Mouse (Mus musculus): ENCODE measurements around the gene Washc4. TPM values are rescaled to one million over a fixed set of nuclear protein-coding genes. Genes with fewer than 3 reads are reported as not detected.

Gene Washc4
- total and polyA plus RNA-seq, 3 experiments = 16.3 to 31.8 (median 19.3) TPM

DNA sequence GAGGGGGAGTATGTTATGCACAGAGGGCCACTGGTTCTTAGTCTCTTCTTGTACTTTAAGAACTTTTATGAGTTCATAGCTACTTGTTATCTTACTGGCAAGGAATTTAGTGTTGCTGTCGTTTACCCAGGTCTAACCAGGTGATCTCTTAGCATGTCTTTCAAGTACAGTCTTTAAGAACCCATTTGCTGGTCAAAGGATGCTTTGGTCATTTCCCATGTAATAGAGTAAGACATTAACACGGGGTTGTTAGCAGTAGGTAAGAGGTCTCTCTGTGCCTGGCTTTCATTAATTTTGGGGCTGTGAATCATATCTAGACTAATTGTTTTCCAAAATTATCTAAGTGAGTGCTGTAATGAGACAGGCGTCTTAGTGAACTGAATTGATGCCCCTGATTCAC, 1.8 kb downstream of the Washc4 start:
- no peak overlapping the region for H3K27ac ChIP-seq (ENCODE audit: insufficient read depth, low read depth)
- peaks cover 0 to 27% of the 10 kb centered on the region in 2 experiments; a peak in 2 of 4 replicates for H3K4me1 ChIP-seq (ENCODE audit: control insufficient read depth in 1 of 2, insufficient read depth in 2 of 2)
- in situ Hi-C loops (cut with MboI; ENCODE audit: low pct_ligation_motif_present, low pct_unique_long_range_greater_than_20kb, low sequenced_read_pairs) (no loop called here), dilution Hi-C loops (cut with MboI; ENCODE audit: extremely low pct_ligation_motif_present, extremely low pct_unique_long_range_greater_than_20kb, low sequenced_read_pairs) (no loop called here)
- no peak for TF ChIP-seq ZC3H11A (IDR thresholded peaks at IDR 0.05; ENCODE audit: low read depth, low read length)
- no peak for TF ChIP-seq TCF12 (IDR thresholded peaks at IDR 0.05; ENCODE audit: low read depth, low read length)
- TF ChIP-seq CHD2 (IDR thresholded peaks at IDR 0.05; ENCODE audit: low read length) = no peak
- no peak for TF ChIP-seq MAX (IDR thresholded peaks at IDR 0.05; ENCODE audit: low read length)
- no peak for TF ChIP-seq ZMIZ1 (IDR thresholded peaks at IDR 0.05; ENCODE audit: low read depth, low read length)
- no peak for TF ChIP-seq NRF1 (IDR thresholded peaks at IDR 0.05; ENCODE audit: low read depth, low read length)
- no peak for TF ChIP-seq GABPA (IDR thresholded peaks at IDR 0.05; ENCODE audit: insufficient replicate concordance, low read depth, low read length)
- TF ChIP-seq MEF2A (IDR thresholded peaks at IDR 0.05; ENCODE audit: borderline replicate concordance, low read depth, low read length) = no peak
- no peak for TF ChIP-seq POLR2AphosphoS2 (IDR thresholded peaks at IDR 0.05; ENCODE audit: low read depth, low read length)
- TF ChIP-seq IRF4 (IDR thresholded peaks at IDR 0.05; ENCODE audit: low read depth, low read length) = no peak
- no peak for TF ChIP-seq CHD1 (IDR thresholded peaks at IDR 0.05; ENCODE audit: low read depth, low read length)
- TF ChIP-seq JUN (IDR thresholded peaks at IDR 0.05; ENCODE audit: insufficient read depth, low read depth, low read length) = no peak
- H3K79me2 ChIP-seq (replicated peaks; ENCODE audit: control insufficient read depth, extremely low read depth, insufficient read depth, poor library complexity, severe bottlenecking) = peaks cover 36% of the 10 kb centered on the region
- peak overlapping the region in 2 of 3 experiments; percentile 3 to 94 for H3K4me3 ChIP-seq (replicated peaks in 1 of 3; ENCODE audit: low read depth in 2 of 3, low read length in 2 of 3, poor library complexity in 1 of 3)
- no peak for DNase-seq (ENCODE audit: extremely low read depth)
- H3K9ac ChIP-seq (ENCODE audit: insufficient read depth, low read depth) = peak overlapping the region; percentile 26; the same call in 1 of the 2 replicates
- H3K36me3 ChIP-seq (replicated peaks in 1 of 2; ENCODE audit: control insufficient read depth in 1 of 2, insufficient read depth in 1 of 2, low read length in 1 of 2) = peaks cover 16 to 34% of the 10 kb centered on the region in 2 experiments
- H3K27me3 ChIP-seq (replicated peaks) = no peaks in the 10 kb centered on the region
- no peaks in the 10 kb centered on the region for H3K9me3 ChIP-seq (replicated peaks; ENCODE audit: low read length)
- H3K4me2 ChIP-seq (ENCODE audit: insufficient read depth, low read depth, poor library complexity, severe bottlenecking) = peak overlapping the region; percentile 61; the same call in 1 of the 2 replicates

DNA sequence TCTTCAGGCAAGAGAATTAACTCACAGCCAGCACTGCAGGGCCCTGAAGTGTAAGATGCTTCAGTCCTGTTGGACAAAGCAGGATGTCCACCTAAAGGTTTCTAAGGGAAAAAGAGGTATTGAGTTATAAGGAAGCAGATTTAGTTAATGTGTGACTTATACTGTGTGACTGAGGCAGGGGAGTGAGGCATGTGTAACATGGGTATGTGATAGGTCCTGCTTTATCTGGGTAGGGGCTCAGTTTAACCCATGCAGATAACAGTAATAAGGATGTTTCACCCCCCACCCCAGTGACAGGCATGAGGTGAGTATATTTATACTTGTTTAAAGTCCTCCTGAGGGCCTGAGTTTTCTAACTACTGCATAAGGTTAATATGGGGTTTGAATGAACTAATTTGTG, 19.5 kb downstream of the Washc4 start:
- Histone ChIP-seq H3K36me3 (replicated peaks in 1 of 2; ENCODE audit: control insufficient read depth in 1 of 2, insufficient read depth in 1 of 2, low read length in 1 of 2) (peaks cover 70 to 92% of the 10 kb centered on the region in 2 experiments), H3K27ac (ENCODE audit: insufficient read depth, low read depth) (no peak overlapping the region), H3K79me2 (replicated peaks; ENCODE audit: control insufficient read depth, extremely low read depth, insufficient read depth, poor library complexity, severe bottlenecking) (0 out of 2 replicates have a peak, but pooled peaks cover 2% of the 10 kb centered on the region), H3K4me2 (ENCODE audit: insufficient read depth, low read depth, poor library complexity, severe bottlenecking) (no peak overlapping the region), H3K27me3 (replicated peaks) (no peaks in the 10 kb centered on the region), H3K9me3 (replicated peaks; ENCODE audit: low read length) (no peaks in the 10 kb centered on the region), H3K9ac (ENCODE audit: insufficient read depth, low read depth) (no peak overlapping the region), H3K4me1 (ENCODE audit: control insufficient read depth in 1 of 2, insufficient read depth in 2 of 2) (no peaks in the 10 kb centered on the region), H3K4me3 (replicated peaks in 1 of 3; ENCODE audit: low read depth in 2 of 3, low read length in 2 of 3, poor library complexity in 1 of 3) (no peak overlapping the region)
- no peak for TF ChIP-seq ZC3H11A (IDR thresholded peaks at IDR 0.05; ENCODE audit: low read depth, low read length)
- no peak for TF ChIP-seq IRF4 (IDR thresholded peaks at IDR 0.05; ENCODE audit: low read depth, low read length)
- TF ChIP-seq ZMIZ1 (IDR thresholded peaks at IDR 0.05; ENCODE audit: low read depth, low read length) = no peak
- dilution Hi-C loops (cut with MboI; ENCODE audit: extremely low pct_ligation_motif_present, extremely low pct_unique_long_range_greater_than_20kb, low sequenced_read_pairs) (no loop called here), in situ Hi-C loops (cut with MboI; ENCODE audit: low pct_ligation_motif_present, low pct_unique_long_range_greater_than_20kb, low sequenced_read_pairs) (no loop called here)
- DNase-seq (ENCODE audit: extremely low read depth) = no peak

Data from CH12.LX (cell line).